Mouse (Mus musculus) B cell, adult 2 months (primary cell): ENCODE results near the gene Prtn3.

ENCODE experiments used
- DNase-seq, 2 experiments: peaks; one replicate each; pipeline ENCODE4 v3.0.0; 2022

Prtn3 gene

DNA sequence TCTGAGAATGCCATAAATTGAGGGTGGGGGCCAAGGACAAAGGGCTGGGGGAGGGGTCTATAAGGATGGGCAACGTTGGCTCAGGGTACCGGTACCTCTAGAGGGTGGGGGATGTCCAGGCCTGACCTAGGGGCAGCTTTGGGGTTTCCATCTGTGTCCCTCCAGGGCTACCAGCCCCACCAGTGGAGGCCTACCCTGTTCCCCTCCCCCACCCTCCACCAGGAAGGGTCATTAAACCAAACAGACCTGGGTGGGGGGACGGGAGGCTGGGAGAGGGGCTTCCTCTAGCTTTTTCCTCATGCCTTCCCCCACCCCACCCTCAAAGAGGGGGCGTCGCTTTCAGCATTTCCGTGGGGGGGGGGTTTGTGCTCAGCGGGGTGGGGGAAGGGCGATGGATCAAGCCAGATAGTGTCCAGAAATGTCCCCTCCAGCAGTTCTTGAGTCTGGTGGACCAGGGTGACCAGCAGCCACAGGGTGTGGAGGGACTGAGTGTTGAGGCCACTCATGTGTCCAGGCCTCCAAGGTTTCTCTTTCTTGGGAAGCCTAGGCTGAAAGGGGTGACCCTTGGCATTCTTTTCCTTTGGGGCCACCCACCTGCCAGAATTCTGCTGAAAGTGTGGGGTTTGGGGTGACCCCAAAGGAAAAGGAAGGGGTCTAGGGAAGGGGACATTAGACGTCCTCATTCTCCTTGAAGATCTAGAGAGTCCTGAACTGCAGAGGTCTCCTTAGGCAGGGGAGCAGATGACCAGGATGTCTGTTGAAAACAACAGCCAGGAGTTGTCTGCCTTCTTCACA lies 54.8 kb downstream of the Prtn3 start:
- DNase-seq, result no peak

DNA sequence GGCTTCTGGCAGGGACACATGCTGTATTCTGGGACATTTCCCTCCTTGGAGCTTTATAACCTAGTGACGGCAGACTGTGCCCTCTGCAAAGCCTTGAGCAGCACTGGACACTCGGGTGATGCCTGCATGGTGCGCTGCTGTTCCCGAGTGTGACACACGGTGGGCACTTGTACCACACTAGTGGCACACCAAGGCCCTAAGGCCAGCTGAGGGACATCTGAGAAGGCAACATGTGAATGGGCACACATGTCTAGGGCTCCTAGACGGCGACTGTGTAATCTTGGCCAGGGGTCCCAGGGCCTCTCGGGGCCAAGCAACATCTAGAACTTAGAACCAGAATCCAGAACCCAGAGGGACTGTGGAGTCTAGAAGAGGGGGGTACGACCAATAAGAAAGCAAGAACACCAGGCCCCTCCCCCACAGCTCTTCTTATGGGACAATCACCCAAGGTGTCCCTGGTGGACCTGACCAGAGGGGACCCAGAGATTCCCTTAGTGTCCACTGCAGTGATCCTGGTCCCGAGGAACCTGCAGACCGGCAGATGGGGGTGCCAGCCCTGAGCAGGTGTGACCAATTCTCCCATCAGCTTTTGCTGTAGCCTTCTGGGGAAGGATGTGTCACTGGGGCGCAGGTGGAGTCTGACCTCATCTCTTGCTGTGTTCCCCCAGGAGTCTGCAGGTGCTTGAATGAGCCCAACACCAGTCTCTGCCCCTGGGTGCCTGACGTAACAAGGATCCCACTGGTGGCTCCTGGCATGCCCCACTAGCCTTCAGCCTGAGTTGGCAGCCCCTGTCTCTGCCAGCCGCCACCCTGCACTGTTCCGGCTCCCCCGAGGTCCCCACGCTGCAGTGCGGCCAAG lies 55.9 kb downstream of the Prtn3 start:
- DNase-seq, result no peak

- DNase-seq, result no peak
Observed at GRCm38 (mm10) chr10:79930826-79931186, 56.5 kb downstream of the Prtn3 start.

DNA sequence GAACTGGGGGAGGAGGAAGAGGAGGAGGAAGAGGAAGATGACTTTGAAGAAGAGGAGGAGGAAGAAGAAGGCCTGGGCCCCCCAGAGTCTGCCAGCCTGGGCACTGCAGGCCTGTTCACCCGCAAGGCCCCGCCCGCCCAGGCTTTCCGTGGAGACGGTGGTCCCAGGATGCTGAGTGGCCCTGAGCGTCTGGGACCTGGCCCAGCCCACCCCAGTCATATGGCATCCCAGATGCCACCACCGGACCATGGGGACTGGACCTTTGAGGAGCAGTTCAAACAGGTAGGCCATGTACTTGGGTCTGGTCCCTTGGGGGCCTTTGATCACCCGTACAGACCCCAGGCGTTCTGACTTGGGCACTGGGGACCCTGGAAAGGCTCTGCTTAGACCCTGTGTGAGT lies 57.5 kb downstream of the Prtn3 start:
- no peak for DNase-seq

- no peak for DNase-seq
Observed at GRCm38 (mm10) chr10:79932736-79933135, 58.5 kb downstream of the Prtn3 start.
